Mouse (Mus musculus) heart, adult 2 months (tissue): Measurements from ENCODE around the gene Sipa1l1. TPM values are rescaled to one million over a fixed set of nuclear protein-coding genes. Genes with fewer than 3 reads are reported as not detected.

Experiments used
- DNase-seq, 2 experiments: peaks; one replicate each; pipeline ENCODE4 v3.0.0; 2021
- H3K27ac ChIP-seq: fragments of 200-600 bp; 2 replicates; pipeline ENCODE4 v1.8.1; 2022
- H3K27me3 ChIP-seq: fragments of 200-500 bp; 2 replicates; pipeline ENCODE4 v1.6.1; 2012; ENCODE audit warnings: mild to moderate bottlenecking, low read length, inconsistent platforms, mixed read lengths; ENCODE audit not compliant: control insufficient read depth, insufficient read depth
- H3K36me3 ChIP-seq: fragments of 200-500 bp; 2 replicates; pipeline ENCODE4 v1.6.1; 2012; ENCODE audit warnings: low read length, inconsistent platforms; ENCODE audit not compliant: control insufficient read depth, insufficient read depth
- H3K4me1 ChIP-seq: fragments of 200-500 bp; 2 replicates; pipeline ENCODE4 v1.6.1; 2011; ENCODE audit warnings: low read length; ENCODE audit not compliant: control insufficient read depth, insufficient read depth
- H3K4me3 ChIP-seq: fragments of 200-600 bp; 2 replicates; pipeline ENCODE4 v1.8.1; 2022
- H3K79me2 ChIP-seq: fragments of 200-500 bp; replicated peaks from 2 replicates; pipeline ENCODE4 v1.6.1; 2012; ENCODE audit warnings: mild to moderate bottlenecking, inconsistent platforms, low read length, moderate library complexity, mixed read lengths; ENCODE audit not compliant: control insufficient read depth, insufficient read depth
- H3K9ac ChIP-seq: fragments of 200-500 bp; 2 replicates; pipeline ENCODE4 v1.6.1; 2012; ENCODE audit warnings: low read depth, mild to moderate bottlenecking, control low read depth, inconsistent platforms, low read length, mixed read lengths
- CTCF ChIP-seq: fragments of 200-600 bp; IDR thresholded peaks from 2 replicates; pipeline ENCODE4 v1.8.1; 2022; ENCODE audit warnings: antibody characterized with exemption, mild to moderate bottlenecking, moderate library complexity
- EP300 ChIP-seq: fragments of 200-500 bp; IDR thresholded peaks from 2 replicates; pipeline ENCODE4 v1.6.1; 2011; ENCODE audit warnings: low read depth, low read length, control low read depth; ENCODE audit not compliant: insufficient read depth
- POLR2A ChIP-seq: fragments of 200-500 bp; IDR thresholded peaks from 2 replicates; pipeline ENCODE4 v1.6.1; 2011; ENCODE audit warnings: mild to moderate bottlenecking, low read depth, low read length, control low read depth; ENCODE audit not compliant: insufficient read depth
- whole genome bisulfite sequencing: fragments of 180-500 bp; shearing (Covaris S2); methylation state at CpG from one replicate; pipeline ENCODE4 v1.1.7; 2018; 5-methylcytosine and 5-hydroxymethylcytosine counted together
- intact Hi-C: fragments of 180-260 bp; cut with DNase I; formaldehyde crosslinking; loops from one replicate; pipeline ENCODE4 v1.15.1; 2025
- polyA plus RNA-seq: library from polyadenylated mRNA; depleted of rRNA; stranded (reverse); fragments of >200 nt; gene quantifications from 2 replicates; pipeline ENCODE4 v1.2.3, GENCODE M21; 2012
- total RNA-seq, 2 experiments: library from RNA; stranded (reverse); gene quantifications; 2 replicates each; pipeline ENCODE4 v1.2.3; 2021

Sipa1l1 gene
- total and polyA plus RNA-seq, 3 experiments, result 6.9 to 9.1 (median 8.4) TPM

DNA sequence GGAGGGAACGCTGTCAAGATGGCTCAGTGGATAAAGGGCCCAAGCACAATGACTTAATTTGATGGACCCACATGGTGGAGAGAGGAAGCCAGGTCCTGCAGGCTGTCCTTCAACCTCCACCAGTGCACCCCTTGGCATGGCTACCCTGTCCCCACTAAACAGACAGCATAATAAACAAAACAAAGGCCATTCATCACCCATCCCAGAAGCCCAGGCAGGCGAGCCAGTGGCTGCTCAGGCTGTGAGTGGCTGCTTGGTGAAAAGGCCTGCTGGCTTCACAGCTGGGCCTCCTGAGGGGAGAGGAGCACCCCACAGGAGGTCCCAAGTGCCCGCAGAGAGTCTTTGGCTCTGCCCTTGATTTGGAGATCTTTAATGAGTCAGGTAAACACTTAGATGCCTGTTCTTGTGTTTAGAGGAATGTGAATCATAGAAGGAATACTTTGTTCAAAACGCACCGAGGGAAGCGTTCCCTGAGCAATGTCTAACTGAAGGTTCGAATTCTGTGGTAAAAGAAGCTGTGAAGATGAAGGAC lies 27.6 kb downstream of the Sipa1l1 start:
- no peak for DNase-seq
- no peak for TF ChIP-seq EP300
- no peak for TF ChIP-seq POLR2A
- TF ChIP-seq CTCF, result no peak
- Histone ChIP-seq H3K9ac (no peak overlapping the region), H3K79me2 (no peaks in the 10 kb centered on the region), H3K4me1 (peaks cover 6% of the 10 kb centered on the region), H3K27ac (no peak overlapping the region), H3K4me3 (no peak overlapping the region), H3K27me3 (no peaks in the 10 kb centered on the region), H3K36me3 (no peaks in the 10 kb centered on the region)
- intact Hi-C loops, result no loop called here
- 77% methylated on average over 7 of the region's 7 CpGs for WGBS

DNA sequence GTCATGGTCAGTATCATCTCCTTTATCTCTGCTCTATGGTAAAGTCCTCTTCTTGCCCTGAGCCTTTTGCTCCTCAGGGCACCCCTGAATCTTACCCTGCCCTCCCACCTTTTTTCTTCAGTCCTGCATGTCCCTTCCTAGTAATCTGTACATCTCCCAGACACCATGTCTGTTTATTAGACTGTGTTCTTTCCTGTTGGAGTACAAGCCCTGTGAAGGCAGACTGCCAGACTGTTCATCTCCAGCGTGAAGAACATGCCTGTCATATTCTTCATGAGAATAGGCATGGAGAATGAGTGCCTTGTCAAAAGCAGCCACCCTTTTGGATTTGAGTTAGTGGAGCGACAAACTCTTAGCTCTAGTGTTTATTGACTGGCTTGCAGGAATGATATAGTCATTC lies 28.1 kb downstream of the Sipa1l1 start:
- Histone ChIP-seq H3K27me3 (no peaks in the 10 kb centered on the region), H3K27ac (no peak overlapping the region), H3K4me1 (peaks cover 5% of the 10 kb centered on the region), H3K9ac (no peak overlapping the region), H3K36me3 (no peaks in the 10 kb centered on the region), H3K79me2 (no peaks in the 10 kb centered on the region), H3K4me3 (no peak overlapping the region)
- intact Hi-C loops, result no loop called here
- TF ChIP-seq CTCF, result no peak
- no peak for TF ChIP-seq EP300
- no peak for TF ChIP-seq POLR2A
- WGBS, result 45% methylated on average over 2 of the region's 2 CpGs
- DNase-seq, result no peak

DNA sequence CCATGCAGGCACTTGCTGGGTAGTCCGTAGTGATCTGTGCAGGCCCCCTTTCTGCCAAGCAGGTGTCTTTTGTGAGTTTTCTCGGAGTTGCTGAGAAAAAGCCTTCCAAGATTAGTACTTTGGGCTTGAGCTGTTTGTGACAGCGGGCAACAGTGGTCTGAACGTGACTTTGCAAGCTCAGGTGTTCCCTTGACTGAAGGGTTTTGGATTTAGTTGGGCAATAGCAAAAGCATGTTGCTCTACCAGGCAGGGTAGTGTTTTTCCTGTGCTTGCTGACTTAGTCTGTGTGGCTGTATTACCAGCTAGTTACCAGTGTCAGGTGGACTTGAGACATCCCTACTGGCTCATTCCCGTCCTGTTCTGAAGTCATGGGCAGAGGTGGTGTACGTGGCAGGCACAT lies 30.2 kb downstream of the Sipa1l1 start:
- intact Hi-C loops, result no loop called here
- peaks cover 2% of the 10 kb centered on the region for H3K4me1 ChIP-seq

DNA sequence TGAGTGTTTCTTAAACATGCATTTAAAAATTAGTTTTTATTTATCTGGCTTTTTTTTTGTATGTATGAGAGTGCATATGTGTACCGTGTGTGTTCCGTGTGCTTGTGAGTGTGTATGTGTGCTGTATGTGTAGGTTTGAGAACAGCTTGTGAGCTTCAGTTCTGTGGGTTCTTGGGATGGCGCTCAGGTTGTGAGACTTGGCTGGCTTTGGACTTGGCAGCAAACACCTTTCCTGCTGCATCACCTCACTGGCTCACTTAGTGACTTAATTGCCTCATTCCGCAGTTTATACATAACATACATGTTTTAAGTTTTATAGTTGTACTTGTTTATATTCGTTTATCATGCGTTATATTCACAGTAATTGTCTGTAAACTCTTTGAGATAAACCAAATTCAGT lies 35.0 kb downstream of the Sipa1l1 start:
- 90% methylated on average over 6 of the region's 6 CpGs for WGBS
- Histone ChIP-seq H3K36me3 (no peaks in the 10 kb centered on the region), H3K4me1 (peaks cover 4% of the 10 kb centered on the region), H3K27ac (no peak overlapping the region), H3K4me3 (no peak overlapping the region), H3K9ac (no peak overlapping the region), H3K79me2 (peaks cover 2% of the 10 kb centered on the region; the same call in 1 of the 2 replicates), H3K27me3 (no peaks in the 10 kb centered on the region)
- intact Hi-C loops, result no loop called here
- no peak for DNase-seq
- no peak for TF ChIP-seq EP300
- TF ChIP-seq POLR2A, result no peak
- TF ChIP-seq CTCF, result no peak

More for the DNA sequence above, 30.2 kb downstream of the Sipa1l1 start:
- TF ChIP-seq POLR2A (no peak), EP300 (no peak), CTCF (no peak)
- no peak overlapping the region for H3K9ac ChIP-seq
- no peaks in the 10 kb centered on the region; the same call in 1 of the 2 replicates for H3K79me2 ChIP-seq
- no peak for DNase-seq
- no peak overlapping the region for H3K27ac ChIP-seq
- no peaks in the 10 kb centered on the region for H3K36me3 ChIP-seq
- WGBS, result 92% methylated on average over 6 of the region's 6 CpGs
- no peak overlapping the region for H3K4me3 ChIP-seq
- H3K27me3 ChIP-seq, result no peaks in the 10 kb centered on the region

DNA sequence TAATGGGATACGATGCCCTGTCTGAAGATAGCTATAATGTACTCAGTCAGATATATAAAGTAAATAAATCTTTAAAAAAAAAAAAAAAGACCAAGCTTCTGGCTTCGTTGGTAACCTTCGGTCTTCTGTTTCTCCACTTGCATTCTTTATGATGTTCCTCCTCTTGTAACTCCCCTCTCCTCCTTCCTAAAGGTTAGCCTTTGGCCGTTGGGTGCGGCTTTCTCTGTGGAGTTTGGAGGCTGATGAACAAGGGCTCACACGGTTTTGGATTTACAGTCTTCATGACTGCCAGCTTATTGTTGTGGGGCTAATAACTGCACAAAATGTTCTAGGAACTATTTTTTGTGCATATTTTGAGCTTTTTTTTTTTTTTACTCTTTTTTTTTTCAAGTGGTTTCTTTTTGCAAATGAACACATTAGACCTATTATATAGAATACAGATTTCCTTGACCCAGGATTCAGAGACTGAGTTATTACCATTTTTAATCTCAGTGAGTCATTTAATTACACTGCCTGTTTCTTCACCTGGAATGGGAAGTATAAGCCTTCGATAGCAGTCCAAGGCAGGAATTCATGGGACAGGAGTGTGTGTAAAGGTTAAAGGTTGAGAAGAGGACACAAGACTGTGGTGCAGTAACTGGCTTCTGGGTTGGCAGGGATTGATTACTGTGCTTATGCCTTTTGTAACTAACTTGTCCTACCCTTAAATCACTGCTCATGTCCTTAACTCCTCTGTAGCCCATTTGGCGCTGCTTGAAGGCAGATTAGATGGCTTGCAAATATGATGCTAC lies 37.9 kb downstream of the Sipa1l1 start:
- intact Hi-C loops, result no loop called here
- DNase-seq, result no peak
- peaks cover 2% of the 10 kb centered on the region; the same call in 1 of the 2 replicates for H3K36me3 ChIP-seq
- TF ChIP-seq POLR2A (no peak), EP300 (no peak), CTCF (no peak)
- H3K27me3 ChIP-seq, result no peaks in the 10 kb centered on the region
- H3K4me3 ChIP-seq, result no peak overlapping the region
- peaks cover 2% of the 10 kb centered on the region; the same call in 1 of the 2 replicates for H3K79me2 ChIP-seq
- peaks cover 4% of the 10 kb centered on the region for H3K4me1 ChIP-seq
- H3K9ac ChIP-seq, result no peak overlapping the region
- no peak overlapping the region for H3K27ac ChIP-seq
- 89% methylated on average over 8 of the region's 8 CpGs for WGBS

DNA sequence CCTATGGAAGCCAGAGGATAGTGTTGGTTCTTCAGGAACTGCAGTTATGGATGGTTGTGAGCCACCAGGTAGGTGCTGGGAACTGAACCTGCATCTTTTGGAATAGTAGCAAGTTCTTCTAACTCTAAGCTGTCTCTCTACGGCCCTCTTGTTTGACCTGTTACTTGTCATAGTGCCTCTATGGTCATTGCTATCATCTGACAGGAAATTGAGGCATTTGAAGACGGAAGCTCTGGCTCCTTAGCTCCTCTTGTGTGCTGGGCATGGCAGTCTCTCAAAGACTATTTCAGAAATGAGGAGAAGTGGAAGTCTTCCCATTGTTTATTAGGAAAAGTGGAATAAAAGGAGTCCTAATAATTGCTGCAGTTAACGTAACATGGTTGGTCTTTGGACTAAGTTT lies 38.9 kb downstream of the Sipa1l1 start:
- intact Hi-C loops, result no loop called here

More for the DNA sequence above, 38.9 kb downstream of the Sipa1l1 start:
- H3K9ac ChIP-seq, result no peak overlapping the region
- H3K27ac ChIP-seq, result no peak overlapping the region
- H3K4me3 ChIP-seq, result no peak overlapping the region
- TF ChIP-seq CTCF (no peak), EP300 (no peak), POLR2A (no peak)
- peaks cover 4% of the 10 kb centered on the region for H3K4me1 ChIP-seq
- no peak for DNase-seq
- peaks cover 2% of the 10 kb centered on the region; the same call in 1 of the 2 replicates for H3K79me2 ChIP-seq
- peaks cover 2% of the 10 kb centered on the region; the same call in 1 of the 2 replicates for H3K36me3 ChIP-seq
- 58% methylated on average over 3 of the region's 3 CpGs for WGBS
- H3K27me3 ChIP-seq, result no peaks in the 10 kb centered on the region
